In genomic region chr11:34833318-34834086, GRCm38 (mm10) we compare ENCODE assay signal across 8 mouse cellular contexts. TPM values are rescaled to one million over a fixed set of nuclear protein-coding genes. Genes with fewer than 3 reads are reported as not detected.
DNase-seq lines count a peak whose midpoint lies in the region; ATAC-seq and TF ChIP-seq lines count a peak whose summit lies in the region.

Gene Spdl1, minus strand, starts transcription at chr11:34833641.

- DNase-seq in CH12.LX (ENCODE audit: extremely low read depth) = peak; percentile 99
- peak; percentile 98 for DNase-seq in c-Kit-positive CD71-positive TER-119-negative erythroid progenitor cells, embryonic 14.5 days (ENCODE audit: low read depth)
- peak; percentile 97 for DNase-seq in forebrain, embryonic 11.5 days (ENCODE audit: low spot score)
- DNase-seq in heart, postnatal 0 days (ENCODE audit: low spot score) = peak; percentile 95
- peak; percentile 98 for DNase-seq in kidney, postnatal 4 days

- peak within 1 kb of the TSS; percentile 69 for H3K9ac ChIP-seq in CH12.LX (ENCODE audit: insufficient read depth, low read depth)
- H3K9ac ChIP-seq in forebrain, embryonic 11.5 days (ENCODE audit: low read length) = peak within 1 kb of the TSS; percentile 84
- peak within 1 kb of the TSS; percentile 60 for H3K9ac ChIP-seq in heart, postnatal 0 days (replicated peaks; ENCODE audit: low read depth, low read length)
- H3K9ac ChIP-seq in liver, embryonic 16.5 days (ENCODE audit: low read depth, low read length) = peak within 1 kb of the TSS; percentile 89
- peak within 1 kb of the TSS; percentile 78 for H3K9ac ChIP-seq in neural tube, embryonic 13.5 days

- no peak for TF ChIP-seq EP300 in CH12.LX (IDR thresholded peaks at IDR 0.05; ENCODE audit: low read length)
- peak; percentile 86 for TF ChIP-seq EP300 in heart, postnatal 0 days (IDR thresholded peaks at IDR 0.05; ENCODE audit: low read depth)

- peaks cover 6% of the 10 kb centered on the region for H3K27me3 ChIP-seq in CH12.LX (replicated peaks)
- H3K27me3 ChIP-seq in forebrain, embryonic 11.5 days (ENCODE audit: control insufficient read depth, insufficient read depth, low read length) = no peaks in the 10 kb centered on the region
- H3K27me3 ChIP-seq in heart, postnatal 0 days (ENCODE audit: control insufficient read depth, insufficient read depth, low read length) = no peaks in the 10 kb centered on the region
- H3K27me3 ChIP-seq in liver, embryonic 16.5 days (ENCODE audit: control insufficient read depth, insufficient read depth, low read depth, low read length) = no peaks in the 10 kb centered on the region
- H3K27me3 ChIP-seq in neural tube, embryonic 13.5 days = no peaks in the 10 kb centered on the region
- H3K27me3 ChIP-seq in testis, adult 2 months (ENCODE audit: control insufficient read depth, insufficient read depth, low read length) = no peaks in the 10 kb centered on the region

- TF ChIP-seq POLR2A in CH12.LX (IDR thresholded peaks at IDR 0.05; ENCODE audit: low read depth, low read length) = peak; percentile 99
- peak; percentile 75 for TF ChIP-seq POLR2A in testis, adult 2 months (IDR thresholded peaks at IDR 0.05; ENCODE audit: control insufficient read depth, low read depth, low read length)

- in situ Hi-C loops in CH12.LX (cut with MboI; ENCODE audit: low pct_ligation_motif_present, low pct_unique_long_range_greater_than_20kb, low sequenced_read_pairs) = loop anchor here (25.0 kb wide), 1 partner anchor 1004 kb away; the partner anchor contains the start of gene Rars

- peaks cover 40% of the 10 kb centered on the region for H3K79me2 ChIP-seq in CH12.LX (replicated peaks; ENCODE audit: control insufficient read depth, extremely low read depth, insufficient read depth, poor library complexity, severe bottlenecking)

- no peaks in the 10 kb centered on the region for H3K9me3 ChIP-seq in CH12.LX (replicated peaks; ENCODE audit: low read length)
- no peaks in the 10 kb centered on the region for H3K9me3 ChIP-seq in forebrain, embryonic 11.5 days (ENCODE audit: control insufficient read depth, low read length)
- no peaks in the 10 kb centered on the region for H3K9me3 ChIP-seq in heart, postnatal 0 days (replicated peaks; ENCODE audit: control insufficient read depth, low read length)
- no peaks in the 10 kb centered on the region for H3K9me3 ChIP-seq in liver, embryonic 16.5 days (replicated peaks; ENCODE audit: control insufficient read depth, low read length)
- no peaks in the 10 kb centered on the region for H3K9me3 ChIP-seq in neural tube, embryonic 13.5 days

- peaks cover 16 to 30% of the 10 kb centered on the region in 2 experiments for H3K36me3 ChIP-seq in CH12.LX (replicated peaks in 1 of 2; ENCODE audit: control insufficient read depth in 1 of 2, insufficient read depth in 1 of 2, low read length in 1 of 2)
- peaks cover 10% of the 10 kb centered on the region; the same call in 1 of the 2 replicates for H3K36me3 ChIP-seq in forebrain, embryonic 11.5 days (ENCODE audit: control insufficient read depth, insufficient read depth, low read length)
- peaks cover 17% of the 10 kb centered on the region for H3K36me3 ChIP-seq in heart, postnatal 0 days (replicated peaks; ENCODE audit: control insufficient read depth, insufficient read depth, low read length)
- peaks cover 10% of the 10 kb centered on the region for H3K36me3 ChIP-seq in liver, embryonic 16.5 days (ENCODE audit: control insufficient read depth, insufficient read depth)
- H3K36me3 ChIP-seq in neural tube, embryonic 13.5 days = peaks cover 8% of the 10 kb centered on the region; the same call in 1 of the 2 replicates
- no peaks in the 10 kb centered on the region; the same call in 1 of the 2 replicates for H3K36me3 ChIP-seq in testis, adult 2 months (ENCODE audit: control insufficient read depth, insufficient read depth, low read length)

- peaks cover 2 to 29% of the 10 kb centered on the region in 2 experiments; a peak in 3 of 4 replicates for H3K4me1 ChIP-seq in CH12.LX (ENCODE audit: control insufficient read depth in 1 of 2, insufficient read depth in 2 of 2)
- no peaks in the 10 kb centered on the region; the same call in 1 of the 2 replicates for H3K4me1 ChIP-seq in forebrain, embryonic 11.5 days (replicated peaks; ENCODE audit: control insufficient read depth, insufficient read depth, low read length)
- H3K4me1 ChIP-seq in heart, postnatal 0 days (ENCODE audit: control insufficient read depth, insufficient read depth) = peaks cover 6% of the 10 kb centered on the region
- H3K4me1 ChIP-seq in liver, embryonic 16.5 days (ENCODE audit: control insufficient read depth, low read depth, low read length) = peaks cover 13% of the 10 kb centered on the region
- peaks cover 16% of the 10 kb centered on the region for H3K4me1 ChIP-seq in neural tube, embryonic 13.5 days (replicated peaks)
- peaks cover 8% of the 10 kb centered on the region for H3K4me1 ChIP-seq in testis, adult 2 months (ENCODE audit: control insufficient read depth, insufficient read depth, low read length)

- H3K27ac ChIP-seq in CH12.LX (ENCODE audit: insufficient read depth, low read depth) = peak within 1 kb of the TSS; percentile 40; the same call in 1 of the 2 replicates
- peak within 1 kb of the TSS; percentile 70; the same call in 1 of the 2 replicates for H3K27ac ChIP-seq in forebrain, embryonic 11.5 days (ENCODE audit: low read depth, low read length)
- H3K27ac ChIP-seq in heart, postnatal 0 days (ENCODE audit: low read depth) = peak within 1 kb of the TSS; percentile 68
- peak within 1 kb of the TSS; percentile 87 for H3K27ac ChIP-seq in liver, embryonic 16.5 days (ENCODE audit: low read length)
- 0 out of 2 replicates have a peak within 1 kb of the TSS, but pooled peaks have one; percentile 25 for H3K27ac ChIP-seq in neural tube, embryonic 13.5 days (replicated peaks)
- peak within 1 kb of the TSS; percentile 92 for H3K27ac ChIP-seq in testis, adult 2 months (ENCODE audit: control insufficient read depth, insufficient read depth, low read depth, low read length)

- H3K4me2 ChIP-seq in CH12.LX (ENCODE audit: insufficient read depth, low read depth, poor library complexity, severe bottlenecking) = peak within 1 kb of the TSS; percentile 84
- peak within 1 kb of the TSS; percentile 83 for H3K4me2 ChIP-seq in forebrain, embryonic 11.5 days (ENCODE audit: low read depth, low read length, severe bottlenecking)
- H3K4me2 ChIP-seq in heart, postnatal 0 days (ENCODE audit: low read depth, low read length) = peak within 1 kb of the TSS; percentile 84
- H3K4me2 ChIP-seq in liver, embryonic 16.5 days (ENCODE audit: low read depth, low read length) = peak within 1 kb of the TSS; percentile 67
- H3K4me2 ChIP-seq in neural tube, embryonic 13.5 days = peak within 1 kb of the TSS; percentile 67

- TF ChIP-seq RAD21 in CH12.LX (IDR thresholded peaks at IDR 0.05; ENCODE audit: low read depth, low read length) = no peak

- dilution Hi-C loops in CH12.LX (cut with MboI; ENCODE audit: extremely low pct_ligation_motif_present, extremely low pct_unique_long_range_greater_than_20kb, low sequenced_read_pairs) = no loop called here

- TF ChIP-seq CTCF in CH12.LX (conservative IDR thresholded peaks at IDR 0.05 in 1 of 2, IDR thresholded peaks at IDR 0.05 in 1 of 2; ENCODE audit: low read depth in 2 of 2, low read length in 2 of 2) = no peak
- no peak for TF ChIP-seq CTCF in heart, postnatal 0 days (IDR thresholded peaks at IDR 0.05; ENCODE audit: low read depth)
- no peak for TF ChIP-seq CTCF in testis, adult 2 months (IDR thresholded peaks at IDR 0.05; ENCODE audit: control insufficient read depth, insufficient read depth, insufficient replicate concordance, low read depth, low read length)

- under 1% methylated on average over 49 of the region's 49 CpGs for WGBS in forebrain, embryonic 11.5 days
- WGBS in heart, postnatal 0 days = under 1% methylated on average over 49 of the region's 49 CpGs
- under 1% methylated on average over 49 of the region's 49 CpGs for WGBS in liver, embryonic 16.5 days (ENCODE audit: insufficient replicate concordance)
- WGBS in neural tube, embryonic 13.5 days = under 1% methylated on average over 49 of the region's 49 CpGs

- peak; percentile 95 for ATAC-seq in forebrain, embryonic 11.5 days (replicated peaks; ENCODE audit: low FRiP score)
- peak; percentile 98 for ATAC-seq in heart, postnatal 0 days (ENCODE audit: insufficient read depth, low read depth)
- ATAC-seq in liver, embryonic 16.5 days (ENCODE audit: low read depth) = peak; percentile 95
- peak; percentile 96 for ATAC-seq in neural tube, embryonic 13.5 days (ENCODE audit: low read depth)

- peak within 1 kb of the TSS; percentile 68 to 100 (median 76) for H3K4me3 ChIP-seq in CH12.LX (replicated peaks in 1 of 3; ENCODE audit: low read depth in 2 of 3, low read length in 2 of 3, poor library complexity in 1 of 3)
- H3K4me3 ChIP-seq in forebrain, embryonic 11.5 days (ENCODE audit: low read depth, low read length) = peak within 1 kb of the TSS; percentile 80
- peak within 1 kb of the TSS; percentile 82 for H3K4me3 ChIP-seq in heart, postnatal 0 days (ENCODE audit: low read depth, low read length)
- peak within 1 kb of the TSS; percentile 91 for H3K4me3 ChIP-seq in liver, embryonic 16.5 days (ENCODE audit: low read depth, low read length)
- H3K4me3 ChIP-seq in neural tube, embryonic 13.5 days = peak within 1 kb of the TSS; percentile 74
- H3K4me3 ChIP-seq in testis, adult 2 months (ENCODE audit: control insufficient read depth, low read depth, low read length) = peak within 1 kb of the TSS; percentile 98

TF ChIP-seq in CH12.LX, 34 proteins besides CTCF, POLR2A, EP300 and RAD21 (continues in another document):
- TF ChIP-seq MEF2A (IDR thresholded peaks at IDR 0.05; ENCODE audit: borderline replicate concordance, low read depth, low read length) = peak; percentile 42; the same call in 1 of the 2 replicates
- peak; percentile 100 for TF ChIP-seq CHD2 (IDR thresholded peaks at IDR 0.05; ENCODE audit: low read length)
- no peak for TF ChIP-seq SMC3 (IDR thresholded peaks at IDR 0.05; ENCODE audit: low read depth, low read length)
- TF ChIP-seq ZKSCAN1 (IDR thresholded peaks at IDR 0.05; ENCODE audit: borderline replicate concordance, low read depth, low read length) = no peak
- TF ChIP-seq NRF1 (IDR thresholded peaks at IDR 0.05; ENCODE audit: low read depth, low read length) = peak; percentile 94
- TF ChIP-seq SIN3A (IDR thresholded peaks at IDR 0.05; ENCODE audit: low read length) = peak; percentile 88
- TF ChIP-seq UBTF (IDR thresholded peaks at IDR 0.05; ENCODE audit: low read depth, low read length) = 0 out of 2 replicates have a peak, but pooled peaks have one; percentile 56

RNA-seq across cellular contexts. Expression of gene Spdl1, which starts in this region (rescaled TPM):
- total RNA-seq in CH12.LX (2012; rRNA removed) (45.2 and 56.1 TPM in 2 replicates), CH12.LX (2014; rRNA removed) (72.8 and 77.1 TPM in 2 replicates)
- polyA plus RNA-seq in CH12.LX (2012; ENCODE audit: insufficient read length, low read depth) = 61.1 and 68.0 TPM in 2 replicates
- polyA plus RNA-seq in forebrain, embryonic 11.5 days (2014; fragmentation: Nextera tagmentation; extraction: Ambion mirVana) = 27.9 and 30.1 TPM in 2 replicates
- 2.4 and 3.1 TPM in 2 replicates for total RNA-seq in heart, postnatal 0 days (2014; rRNA removed; ENCODE audit: low replicate concordance)
- 3.8 and 3.9 TPM in 2 replicates for polyA plus RNA-seq in heart, postnatal 0 days (2015; fragmentation: Nextera tagmentation; extraction: Ambion mirVana)
- polyA plus RNA-seq in liver, embryonic 16.5 days (2015; fragmentation: Nextera tagmentation; extraction: Ambion mirVana) = 11.3 and 12.3 TPM in 2 replicates
- 3.5 and 5.7 TPM in 2 replicates for polyA plus RNA-seq in neural tube, embryonic 13.5 days (2015; fragmentation: Nextera tagmentation; extraction: Ambion mirVana)
- 3.8 and 4.1 TPM in 2 replicates for polyA plus RNA-seq in testis, adult 2 months (2012; rRNA removed)

Comparison
In these comparisons a context has a peak if more than half of its experiments do, and no peak if none do; other contexts are left out.
1. Peak in every context shown above with its lines: DNase-seq, ATAC-seq, H3K4me3 ChIP-seq and H3K27ac ChIP-seq.
2. RNA of gene Spdl1 (total RNA-seq): 45.2 to 77.1 TPM in CH12.LX; 2.4 to 3.1 TPM in heart, postnatal 0 days; every median in the first group is over 10 times any median in the second.
3. H3K27ac ChIP-seq: peak in every context shown above with its lines; median percentile 92 in testis, adult 2 months; 87 in liver, embryonic 16.5 days; 70 in forebrain, embryonic 11.5 days; 68 in heart, postnatal 0 days; 40 in CH12.LX; 25 in neural tube, embryonic 13.5 days.